Mouse (Mus musculus): ENCODE measurements around the gene Adrb1.

The Adrb1 gene

GRCm38 (mm10) chr19:56721387-56722211, at the start of gene Adrb1:
Gene Adrb1, plus strand, starts transcription at chr19:56722199.
- DNase-seq, result peak; percentile 82

GRCm38 (mm10) chr19:56675690-56676089, 46.3 kb upstream of the Adrb1 start:
- no peak for DNase-seq

DNA sequence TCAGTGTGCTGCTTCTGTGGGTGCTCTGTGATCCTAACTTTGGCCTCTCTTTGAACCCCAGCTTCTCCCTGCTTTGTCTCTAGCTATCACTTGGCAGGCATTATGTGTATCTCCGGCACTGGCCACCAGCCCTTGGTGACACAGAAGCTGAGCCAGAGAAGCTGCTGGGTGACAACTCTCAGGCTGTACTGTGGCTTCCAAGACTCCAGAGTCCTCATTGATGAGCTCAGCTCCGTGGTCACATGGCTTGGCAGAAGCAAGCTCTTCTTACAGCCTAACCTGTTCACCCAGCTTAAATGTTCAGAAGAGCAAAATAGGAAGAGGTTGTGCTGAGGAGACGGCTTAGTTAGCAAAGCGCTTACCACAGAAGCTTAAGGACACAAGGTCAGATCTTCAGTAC, 45.5 kb upstream of the Adrb1 start:
- DNase-seq, result no peak

- DNase-seq, result no peak
These were observed 44.4 kb upstream of the Adrb1 start for GRCm38 (mm10) chr19:56677611-56678010.

- DNase-seq, result no peak
These were observed 43.5 kb upstream of the Adrb1 start for GRCm38 (mm10) chr19:56678516-56678915.

DNA sequence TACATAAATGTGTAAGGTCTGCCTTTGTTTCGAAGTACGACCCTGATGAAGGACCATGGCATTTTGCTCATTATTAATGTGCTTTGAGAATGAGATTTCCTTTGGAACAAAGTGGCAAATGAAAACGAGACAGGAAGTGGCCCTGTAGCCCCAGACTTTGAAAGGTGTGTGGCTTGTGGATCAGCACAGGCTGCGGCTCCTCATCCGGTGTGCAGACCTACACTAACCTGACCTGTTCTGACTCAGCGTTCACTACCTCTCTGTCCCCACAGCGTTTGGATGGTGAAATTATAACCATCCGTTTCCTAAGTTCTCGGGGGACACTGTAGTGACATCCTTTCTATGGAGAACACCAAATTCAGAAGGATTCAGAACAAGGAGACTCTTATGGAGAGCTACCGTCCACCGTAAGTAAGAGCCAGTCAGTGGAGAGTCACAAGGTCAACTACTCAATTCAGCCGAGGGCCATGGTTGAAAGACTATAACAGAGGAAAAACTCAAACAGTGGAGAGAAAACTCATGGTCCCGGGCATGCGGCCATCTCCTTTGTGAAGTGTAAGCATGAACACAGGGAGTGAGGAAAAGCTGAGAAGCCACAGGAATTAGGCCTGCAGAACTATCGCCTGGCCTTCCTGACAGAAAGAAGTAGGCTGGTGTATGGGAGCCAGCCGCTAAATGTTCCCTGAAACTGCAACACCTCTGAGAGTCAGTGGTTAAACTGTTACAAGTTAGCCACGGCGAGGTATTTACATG, 42.6 kb upstream of the Adrb1 start:
- DNase-seq, result no peak

- no peak for DNase-seq
These were observed 42.0 kb upstream of the Adrb1 start for GRCm38 (mm10) chr19:56679992-56680391.

DNA sequence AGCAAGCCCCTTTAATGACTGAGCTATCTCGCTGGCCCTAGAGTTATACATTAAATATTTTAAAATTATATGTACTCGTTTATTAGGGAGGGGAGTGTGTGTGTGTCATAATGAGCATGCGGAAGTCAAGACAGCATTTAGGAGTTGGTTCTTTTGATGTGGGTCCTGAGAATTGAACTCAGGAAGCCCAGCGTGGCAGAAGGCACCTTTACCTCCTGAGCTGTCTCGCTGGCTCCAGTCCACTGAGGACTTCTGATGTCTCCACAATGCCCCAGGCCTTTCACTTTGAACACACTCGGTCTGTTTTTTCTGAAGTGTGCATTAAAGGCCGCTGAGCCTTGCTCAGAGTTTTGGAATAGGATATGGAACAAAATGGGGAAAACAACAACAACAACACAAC, 39.7 kb upstream of the Adrb1 start:
- DNase-seq, result no peak

DNA sequence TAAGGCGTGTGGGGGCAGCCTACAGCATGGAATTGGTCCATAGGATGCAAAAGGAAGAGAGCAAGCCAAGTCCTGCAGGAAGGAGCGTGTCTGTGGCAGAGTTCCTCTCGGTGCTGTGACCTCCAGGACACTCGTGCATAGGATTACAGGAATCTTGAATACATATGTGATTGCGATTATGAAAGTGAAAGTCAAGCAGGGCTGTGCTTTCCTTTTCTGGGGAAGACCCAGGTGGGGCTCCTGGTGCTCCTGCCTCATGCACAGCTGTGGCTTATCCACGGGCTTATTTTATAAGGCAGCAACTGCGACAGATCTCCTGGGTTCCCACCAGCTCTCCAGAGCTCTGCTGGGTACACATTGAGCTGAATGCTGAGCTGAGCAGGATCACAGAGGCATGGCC, 39.2 kb upstream of the Adrb1 start:
- no peak for DNase-seq

DNA sequence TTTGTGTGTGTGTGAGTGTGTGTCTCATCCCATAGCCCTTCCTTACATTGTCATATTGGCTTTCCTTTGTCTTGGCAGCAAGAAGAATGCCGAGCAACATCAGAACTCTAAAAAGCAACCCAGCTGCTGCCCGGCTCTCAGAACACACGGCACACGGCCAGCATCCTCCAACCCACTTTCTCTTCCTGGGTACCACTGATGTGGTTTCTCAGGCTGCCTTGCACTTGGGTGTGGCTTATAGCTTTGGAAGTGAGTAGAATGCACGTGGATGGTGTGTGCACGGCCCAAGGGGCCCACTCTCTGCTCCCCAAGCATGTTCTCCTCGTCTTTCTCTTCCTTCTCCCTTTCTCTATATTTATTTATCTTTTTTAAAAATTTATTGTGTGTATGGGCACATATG, 36.5 kb upstream of the Adrb1 start:
- DNase-seq, result no peak

GRCm38 (mm10) chr19:56686218-56686617, 35.8 kb upstream of the Adrb1 start:
- no peak for DNase-seq

DNA sequence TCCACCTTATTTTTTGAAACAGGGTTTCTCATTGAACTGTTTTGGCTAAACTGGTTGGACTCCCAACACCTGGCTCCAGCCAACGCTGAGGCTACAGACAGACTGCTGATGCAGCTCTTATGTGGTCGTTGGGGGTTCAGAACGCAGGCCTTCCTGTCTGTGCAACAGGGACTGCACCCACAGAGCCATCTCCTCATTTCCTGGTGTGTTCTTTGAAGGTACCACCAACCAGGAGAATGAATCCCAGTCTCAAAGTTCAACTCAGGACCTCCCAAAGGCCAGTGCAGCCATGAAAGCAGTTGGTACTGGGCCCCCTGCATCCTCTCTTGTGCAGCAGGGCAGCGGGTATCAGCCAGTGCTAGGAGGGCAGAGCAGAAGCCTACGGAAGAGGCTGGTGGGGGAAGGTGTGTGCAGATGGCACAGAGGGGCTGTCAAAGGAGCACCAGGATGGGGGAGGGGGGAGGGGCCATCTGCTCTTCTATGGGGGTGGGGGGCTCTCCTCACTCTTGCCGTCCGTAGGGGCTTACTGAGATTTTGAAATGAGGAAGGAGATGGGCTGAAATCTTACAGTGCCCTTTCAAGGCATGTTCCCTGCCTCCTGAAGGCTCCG, 34.9 kb upstream of the Adrb1 start:
- no peak for DNase-seq

DNA sequence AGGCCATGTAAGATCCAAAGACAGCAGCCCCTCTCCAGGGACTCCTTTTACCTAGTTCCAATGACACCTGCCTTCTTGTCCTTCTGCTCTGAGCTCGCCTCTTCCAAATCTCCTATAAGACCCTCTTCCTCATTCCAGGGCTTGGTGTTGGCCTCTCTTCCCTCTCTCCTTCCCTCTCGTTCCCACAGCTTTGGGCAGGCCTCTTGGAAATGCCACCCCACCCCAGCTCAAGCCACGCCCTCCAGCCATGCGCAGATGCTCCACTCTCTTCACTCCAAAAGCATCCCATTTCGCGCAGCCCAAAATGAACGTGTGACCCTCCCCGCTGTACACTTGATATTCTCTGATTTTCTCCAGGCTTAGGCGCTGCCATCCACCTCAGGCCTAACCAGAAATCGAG, 34.3 kb upstream of the Adrb1 start:
- DNase-seq, result no peak

- DNase-seq, result no peak
These were observed 33.2 kb upstream of the Adrb1 start for GRCm38 (mm10) chr19:56688661-56689335.

DNA sequence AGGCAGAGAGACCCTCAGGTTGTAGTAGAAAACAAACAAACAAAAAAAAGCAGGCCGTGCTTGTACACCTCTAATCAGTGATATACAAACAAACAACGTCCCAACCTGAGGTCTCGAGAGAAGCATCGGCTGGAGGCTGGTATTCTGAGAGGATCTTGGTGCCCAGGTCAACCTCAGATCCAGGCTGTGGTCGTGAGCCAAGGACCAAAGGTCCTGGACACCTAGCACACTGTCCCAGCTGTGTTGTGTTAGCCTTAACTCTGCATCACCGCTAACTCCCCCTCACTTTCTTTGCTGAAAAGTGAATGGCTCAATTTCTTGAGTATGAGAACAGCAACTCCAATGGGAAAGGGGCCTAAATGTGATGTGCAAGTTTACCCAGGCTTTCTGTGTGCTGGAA, 32.5 kb upstream of the Adrb1 start:
- no peak for DNase-seq

DNA sequence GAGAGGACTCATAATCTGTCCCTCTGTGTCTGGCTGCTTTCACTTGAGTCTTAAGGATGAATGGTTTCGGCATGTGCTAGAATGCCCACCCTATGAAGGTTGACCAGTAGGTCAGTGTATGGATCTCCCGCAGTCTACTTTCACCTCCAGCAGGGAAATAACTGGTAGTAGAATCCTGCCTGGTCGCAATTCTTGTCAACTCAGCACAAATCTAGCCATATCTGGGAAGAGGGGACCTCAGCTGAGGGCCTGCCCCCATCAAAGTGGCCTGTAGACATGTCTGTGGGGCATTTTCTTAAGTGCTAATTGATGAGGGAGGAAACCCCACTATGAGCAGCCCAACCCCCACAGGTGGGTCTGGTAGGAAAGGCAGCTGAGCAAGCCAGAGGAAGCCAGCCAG, 30.9 kb upstream of the Adrb1 start:
- DNase-seq, result no peak

DNA sequence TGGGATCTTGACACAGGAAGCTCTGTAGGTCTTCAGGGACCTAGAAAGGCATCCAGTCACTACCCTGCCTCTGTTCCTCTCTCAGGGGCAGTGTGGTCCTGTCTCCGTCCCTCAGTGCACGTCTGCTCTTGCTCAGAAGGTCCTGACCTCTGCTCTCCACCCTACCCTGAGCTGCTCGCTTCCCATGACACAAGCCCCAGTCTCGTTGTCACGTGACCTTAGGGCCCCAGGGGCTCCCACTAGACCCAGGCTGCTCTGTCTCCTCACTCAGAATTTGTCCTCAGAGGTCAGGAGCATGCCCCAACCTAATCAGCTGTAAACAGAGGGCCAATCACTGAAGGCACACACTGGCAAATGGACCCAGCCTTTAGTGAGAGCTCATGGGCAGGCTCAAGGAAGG, 29.5 kb upstream of the Adrb1 start:
- no peak for DNase-seq

- DNase-seq, result no peak
These were observed 24.4 kb upstream of the Adrb1 start for GRCm38 (mm10) chr19:56697370-56698144.

- DNase-seq, result no peak
These were observed 21.2 kb upstream of the Adrb1 start for GRCm38 (mm10) chr19:56700848-56701247.

DNA sequence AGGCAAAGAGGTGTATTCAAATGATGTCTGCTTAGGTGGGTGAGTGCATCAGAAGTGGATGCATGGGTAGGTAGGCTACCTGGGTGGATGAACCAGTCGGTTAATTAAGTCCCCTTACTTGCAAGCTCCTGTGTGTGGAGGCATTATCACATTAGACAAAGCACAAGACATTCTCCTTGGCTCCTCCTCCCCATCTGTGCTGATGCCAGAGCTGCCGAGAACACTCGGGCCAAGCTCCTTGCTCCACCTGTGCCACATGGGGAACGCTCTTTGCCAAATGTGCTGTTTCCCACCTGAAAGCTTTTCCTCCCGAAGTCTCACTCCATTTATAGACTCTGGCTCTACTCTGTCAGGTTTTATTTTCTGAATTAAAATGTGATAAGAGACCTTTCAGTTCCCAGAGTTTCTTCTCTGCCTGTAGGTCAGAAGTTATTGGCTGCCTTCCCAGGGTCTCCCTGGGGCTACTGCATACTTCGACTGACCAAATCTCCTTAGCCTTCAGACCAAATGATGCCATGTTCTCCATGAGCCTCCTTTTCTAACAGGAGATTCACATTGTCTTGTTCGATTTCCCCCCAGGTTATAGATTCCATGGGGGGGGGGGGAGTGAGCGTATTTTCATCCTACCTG, 20.5 kb upstream of the Adrb1 start:
- DNase-seq, result no peak

GRCm38 (mm10) chr19:56702039-56702438, 20.0 kb upstream of the Adrb1 start:
- DNase-seq, result no peak
